Mouse (Mus musculus): Measurements from ENCODE around the gene Sumo3.

The Sumo3 gene

GRCm38 (mm10) chr10:77589749-77590148 is 16.1 kb upstream of the Sumo3 start:
- no peak for DNase-seq

- peak; percentile 70 to 79 for DNase-seq
Observed at GRCm38 (mm10) chr10:77590812-77591211, 15.1 kb upstream of the Sumo3 start.

GRCm38 (mm10) chr10:77591546-77591945 is 14.4 kb upstream of the Sumo3 start:
- peak in 1 of 2 experiments; percentile 23 for DNase-seq

- no peak for DNase-seq
Observed at GRCm38 (mm10) chr10:77596060-77596459, 9.8 kb upstream of the Sumo3 start.

GRCm38 (mm10) chr10:77603021-77603420 is 2.9 kb upstream of the Sumo3 start:
- DNase-seq: no peak

GRCm38 (mm10) chr10:77604111-77604510 is 1.8 kb upstream of the Sumo3 start:
- peak in 1 of 2 experiments; percentile 43 for DNase-seq

GRCm38 (mm10) chr10:77604958-77605357 is 939 bp upstream of the Sumo3 start:
- peak; percentile 47 to 55 for DNase-seq

- peak in 1 of 2 experiments; percentile 37 for DNase-seq
Observed at GRCm38 (mm10) chr10:77605368-77605767, 529 bp upstream of the Sumo3 start.

GRCm38 (mm10) chr10:77606855-77607254 is 958 bp downstream of the Sumo3 start:
- DNase-seq: no peak

- DNase-seq: peak; percentile 58 to 72
Observed at GRCm38 (mm10) chr10:77607441-77607840, 1.5 kb downstream of the Sumo3 start.

GRCm38 (mm10) chr10:77608589-77608988 is 2.7 kb downstream of the Sumo3 start:
- DNase-seq: no peak

GRCm38 (mm10) chr10:77610221-77610961 is 4.5 kb downstream of the Sumo3 start:
- DNase-seq: no peak

GRCm38 (mm10) chr10:77613409-77613808 is 7.5 kb downstream of the Sumo3 start:
- DNase-seq: peak; percentile 82 to 92

GRCm38 (mm10) chr10:77615647-77616046 is 9.8 kb downstream of the Sumo3 start:
- DNase-seq: no peak

GRCm38 (mm10) chr10:77616166-77616565 is 10.3 kb downstream of the Sumo3 start:
- DNase-seq: no peak

- DNase-seq: peak; percentile 23 to 54
Observed at GRCm38 (mm10) chr10:77616926-77617325, 11.0 kb downstream of the Sumo3 start.

- no peak for DNase-seq
Observed at GRCm38 (mm10) chr10:77621546-77621945, 15.6 kb downstream of the Sumo3 start.

- DNase-seq: peak; percentile 93 to 96
Observed at GRCm38 (mm10) chr10:77622055-77622988, 16.4 kb downstream of the Sumo3 start, which contains the start of gene Ube2g2. Gene Ube2g2, plus strand, starts transcription at chr10:77622275.

- peak; percentile 22 to 48 for DNase-seq
Observed at GRCm38 (mm10) chr10:77623069-77623492, 17.2 kb downstream of the Sumo3 start.

GRCm38 (mm10) chr10:77623639-77624400 is 17.9 kb downstream of the Sumo3 start:
- DNase-seq: no peak

GRCm38 (mm10) chr10:77624570-77624995 is 18.7 kb downstream of the Sumo3 start:
- peak; percentile 48 to 58 for DNase-seq

- no peak for DNase-seq
Observed at GRCm38 (mm10) chr10:77626036-77626435, 20.1 kb downstream of the Sumo3 start.

- DNase-seq: no peak
Observed at GRCm38 (mm10) chr10:77626591-77626990, 20.7 kb downstream of the Sumo3 start.

Data from kidney, postnatal 25 days (tissue).